Mouse (Mus musculus) limb, embryonic 12.5 days (tissue): ENCODE measurements around the gene Egr2. TPM values are rescaled to one million over a fixed set of nuclear protein-coding genes. Genes with fewer than 3 reads are reported as not detected.

Experiments used
- ATAC-seq: fragments of 200-750 bp; cut with Nextera tagmentation; 2 replicates; pipeline ENCODE4 v1.8.0; 2017; ENCODE audit warnings: low read depth, moderate TSS enrichment; ENCODE audit not compliant: insufficient number of reproducible peaks, insufficient read depth, low FRiP score, low TSS enrichment
- H3K27ac ChIP-seq: fragments of 300-500 bp; sonication (generic); 2 replicates; pipeline ENCODE4 v1.5.1; 2016; ENCODE audit warnings: mild to moderate bottlenecking, moderate library complexity
- H3K27me3 ChIP-seq: fragments of 300-500 bp; sonication (generic); 2 replicates; pipeline ENCODE4 v1.6.1; 2016; ENCODE audit warnings: mild to moderate bottlenecking, moderate library complexity
- H3K36me3 ChIP-seq: fragments of 300-500 bp; sonication (generic); 2 replicates; pipeline ENCODE4 v1.6.1; 2016; ENCODE audit warnings: mild to moderate bottlenecking, moderate library complexity
- H3K4me1 ChIP-seq: fragments of 300-500 bp; sonication (generic); replicated peaks from 2 replicates; pipeline ENCODE4 v1.6.1; 2016
- H3K4me2 ChIP-seq: fragments of 300-500 bp; sonication (generic); 2 replicates; pipeline ENCODE4 v1.6.1; 2016; ENCODE audit warnings: mild to moderate bottlenecking, moderate library complexity
- H3K4me3 ChIP-seq: fragments of 300-500 bp; sonication (generic); replicated peaks from 2 replicates; pipeline ENCODE4 v1.5.1; 2016; ENCODE audit warnings: mild to moderate bottlenecking
- H3K9ac ChIP-seq: fragments of 300-500 bp; sonication (generic); replicated peaks from 2 replicates; pipeline ENCODE4 v1.6.1; 2016; ENCODE audit warnings: mild to moderate bottlenecking, moderate library complexity
- H3K9me3 ChIP-seq: fragments of 300-500 bp; sonication (generic); 2 replicates; pipeline ENCODE4 v1.6.1; 2016; ENCODE audit warnings: mild to moderate bottlenecking, moderate library complexity
- WGBS: fragments of 180-500 bp; shearing (Covaris S2); methylation state at CpG from one replicate; pipeline ENCODE4 v1.1.7; 2016; 5-methylcytosine and 5-hydroxymethylcytosine counted together
- polyA plus RNA-seq: library from polyadenylated mRNA; unstranded; fragments of >200 nt; fragmentation: Nextera tagmentation; extraction: Ambion mirVana; gene quantifications from 2 replicates; pipeline ENCODE4 v1.2.1, GENCODE M21; 2016

Egr2 gene
- polyA plus RNA-seq, 1 experiment from 2014 or later, result 0.19 TPM

GRCm38 (mm10) chr10:67566104-67566503, 30.8 kb downstream of the Egr2 start:
- Histone ChIP-seq H3K4me3 (no peak overlapping the region), H3K4me2 (no peak overlapping the region), H3K27ac (no peak overlapping the region), H3K4me1 (no peaks in the 10 kb centered on the region), H3K36me3 (no peaks in the 10 kb centered on the region), H3K9ac (no peak overlapping the region), H3K27me3 (no peaks in the 10 kb centered on the region), H3K9me3 (no peaks in the 10 kb centered on the region)
- 75% methylated on average over 8 of the region's 8 CpGs for WGBS
- no peak for ATAC-seq

- Histone ChIP-seq H3K27ac (no peak overlapping the region), H3K4me1 (peaks cover 8% of the 10 kb centered on the region), H3K27me3 (no peaks in the 10 kb centered on the region), H3K9ac (no peak overlapping the region), H3K9me3 (no peaks in the 10 kb centered on the region), H3K36me3 (no peaks in the 10 kb centered on the region), H3K4me2 (no peak overlapping the region), H3K4me3 (no peak overlapping the region)
- ATAC-seq, result no peak
- 81% methylated on average over 7 of the region's 7 CpGs for WGBS
These were observed 34.3 kb downstream of the Egr2 start for GRCm38 (mm10) chr10:67569539-67569938.

GRCm38 (mm10) chr10:67571443-67571842, 36.2 kb downstream of the Egr2 start:
- peaks cover 8% of the 10 kb centered on the region for H3K4me1 ChIP-seq
- H3K9ac ChIP-seq, result no peak overlapping the region
- H3K4me3 ChIP-seq, result no peak overlapping the region
- no peak overlapping the region for H3K27ac ChIP-seq
- no peaks in the 10 kb centered on the region for H3K36me3 ChIP-seq
- H3K4me2 ChIP-seq, result no peak overlapping the region
- no peaks in the 10 kb centered on the region for H3K27me3 ChIP-seq
- no peak for ATAC-seq
- WGBS, result 91% methylated on average over 14 of the region's 14 CpGs
- H3K9me3 ChIP-seq, result no peaks in the 10 kb centered on the region

GRCm38 (mm10) chr10:67573310-67573709, 38.0 kb downstream of the Egr2 start:
- peaks cover 8% of the 10 kb centered on the region for H3K4me1 ChIP-seq
- no peak overlapping the region for H3K4me3 ChIP-seq
- no peak overlapping the region for H3K9ac ChIP-seq
- no peak for ATAC-seq
- no peaks in the 10 kb centered on the region for H3K36me3 ChIP-seq
- peak overlapping the region; percentile 26; the same call in 1 of the 2 replicates for H3K27ac ChIP-seq
- H3K27me3 ChIP-seq, result no peaks in the 10 kb centered on the region
- H3K9me3 ChIP-seq, result no peaks in the 10 kb centered on the region
- no peak overlapping the region for H3K4me2 ChIP-seq
- 56% methylated on average over 8 of the region's 8 CpGs for WGBS

GRCm38 (mm10) chr10:67579830-67580229, 44.6 kb downstream of the Egr2 start:
- no peaks in the 10 kb centered on the region for H3K4me1 ChIP-seq
- 96% methylated on average over 4 of the region's 4 CpGs for WGBS

GRCm38 (mm10) chr10:67581698-67582285, 46.5 kb downstream of the Egr2 start:
- H3K9me3 ChIP-seq, result no peaks in the 10 kb centered on the region
- 87% methylated on average over 12 of the region's 12 CpGs for WGBS
- H3K36me3 ChIP-seq, result no peaks in the 10 kb centered on the region
- no peak overlapping the region for H3K4me3 ChIP-seq
- no peak for ATAC-seq
- no peak overlapping the region for H3K4me2 ChIP-seq
- H3K4me1 ChIP-seq, result no peaks in the 10 kb centered on the region
- H3K27me3 ChIP-seq, result no peaks in the 10 kb centered on the region
- no peak overlapping the region for H3K27ac ChIP-seq
- no peak overlapping the region for H3K9ac ChIP-seq

More at GRCm38 (mm10) chr10:67579830-67580229, 44.6 kb downstream of the Egr2 start:
- Histone ChIP-seq H3K27me3 (no peaks in the 10 kb centered on the region), H3K4me3 (no peak overlapping the region), H3K36me3 (no peaks in the 10 kb centered on the region), H3K9me3 (no peaks in the 10 kb centered on the region), H3K4me2 (no peak overlapping the region), H3K27ac (no peak overlapping the region), H3K9ac (no peak overlapping the region)
- ATAC-seq, result no peak

- Histone ChIP-seq H3K4me1 (no peaks in the 10 kb centered on the region), H3K36me3 (no peaks in the 10 kb centered on the region), H3K4me3 (no peak overlapping the region), H3K27ac (no peak overlapping the region), H3K27me3 (no peaks in the 10 kb centered on the region), H3K9me3 (no peaks in the 10 kb centered on the region), H3K4me2 (no peak overlapping the region), H3K9ac (no peak overlapping the region)
- WGBS, result 88% methylated on average over 18 of the region's 18 CpGs
- no peak for ATAC-seq
These were observed 50.8 kb downstream of the Egr2 start for GRCm38 (mm10) chr10:67585873-67586610.

Other genes starting within 250 kb of the Egr2 start
- 80.9 and 81.4 TPM in 2 replicates for gene Ado, start 13.5 kb downstream of the Egr2 start, polyA plus RNA-seq